Mouse (Mus musculus): Measurements from ENCODE around the gene Rho.

- no peak for TF ChIP-seq POLR2AphosphoS2 (IDR thresholded peaks at IDR 0.05; ENCODE audit: insufficient read length, low read depth)
- TF ChIP-seq USF1 (IDR thresholded peaks at IDR 0.05; ENCODE audit: low read depth) = no peak
- no peak for TF ChIP-seq TCF12 (IDR thresholded peaks at IDR 0.05; ENCODE audit: insufficient read depth, poor library complexity, severe bottlenecking)
- TF ChIP-seq POLR2A (IDR thresholded peaks at IDR 0.05; ENCODE audit: insufficient read length, low read depth) = no peak
- no peak for TF ChIP-seq REST (IDR thresholded peaks at IDR 0.05; ENCODE audit: insufficient read depth, insufficient read length)
- no peak for TF ChIP-seq E2F4 (IDR thresholded peaks at IDR 0.05; ENCODE audit: insufficient read depth)
- no peak for TF ChIP-seq CEBPB (IDR thresholded peaks at IDR 0.05; ENCODE audit: insufficient read depth, poor library complexity, severe bottlenecking)
- no peak for TF ChIP-seq MYOG (IDR thresholded peaks at IDR 0.05; ENCODE audit: control insufficient read depth in 1 of 3, insufficient read depth in 1 of 3, insufficient read length in 2 of 3, low read depth in 2 of 3)
- no peak for TF ChIP-seq MAX (IDR thresholded peaks at IDR 0.05; ENCODE audit: low read depth)
- TF ChIP-seq TCF3 (IDR thresholded peaks at IDR 0.05; ENCODE audit: insufficient read length, low read depth) = no peak
- no peak for TF ChIP-seq MYOD1 (IDR thresholded peaks at IDR 0.05; ENCODE audit: control insufficient read depth in 1 of 3, insufficient read length in 2 of 3, low read depth in 2 of 3)
Observed at GRCm38 (mm10) chr6:115909940-115910339, 21.6 kb upstream of the Rho start.
